Mouse (Mus musculus) CD4-positive, CD25-positive, alpha-beta regulatory T cell (primary cell): Measurements from ENCODE around the gene Kazn. TPM values are rescaled to one million over a fixed set of nuclear protein-coding genes. Genes with fewer than 3 reads are reported as not detected.

Source experiments
- polyA plus RNA-seq: library from polyadenylated mRNA; unstranded; fragments of 100-300 nt; shearing (Covaris generic); gene quantifications from one replicate; pipeline ENCODE4 v1.2.1, GENCODE M21; 2017

Kazn gene
- polyA plus RNA-seq = 0.39 TPM

DNA sequence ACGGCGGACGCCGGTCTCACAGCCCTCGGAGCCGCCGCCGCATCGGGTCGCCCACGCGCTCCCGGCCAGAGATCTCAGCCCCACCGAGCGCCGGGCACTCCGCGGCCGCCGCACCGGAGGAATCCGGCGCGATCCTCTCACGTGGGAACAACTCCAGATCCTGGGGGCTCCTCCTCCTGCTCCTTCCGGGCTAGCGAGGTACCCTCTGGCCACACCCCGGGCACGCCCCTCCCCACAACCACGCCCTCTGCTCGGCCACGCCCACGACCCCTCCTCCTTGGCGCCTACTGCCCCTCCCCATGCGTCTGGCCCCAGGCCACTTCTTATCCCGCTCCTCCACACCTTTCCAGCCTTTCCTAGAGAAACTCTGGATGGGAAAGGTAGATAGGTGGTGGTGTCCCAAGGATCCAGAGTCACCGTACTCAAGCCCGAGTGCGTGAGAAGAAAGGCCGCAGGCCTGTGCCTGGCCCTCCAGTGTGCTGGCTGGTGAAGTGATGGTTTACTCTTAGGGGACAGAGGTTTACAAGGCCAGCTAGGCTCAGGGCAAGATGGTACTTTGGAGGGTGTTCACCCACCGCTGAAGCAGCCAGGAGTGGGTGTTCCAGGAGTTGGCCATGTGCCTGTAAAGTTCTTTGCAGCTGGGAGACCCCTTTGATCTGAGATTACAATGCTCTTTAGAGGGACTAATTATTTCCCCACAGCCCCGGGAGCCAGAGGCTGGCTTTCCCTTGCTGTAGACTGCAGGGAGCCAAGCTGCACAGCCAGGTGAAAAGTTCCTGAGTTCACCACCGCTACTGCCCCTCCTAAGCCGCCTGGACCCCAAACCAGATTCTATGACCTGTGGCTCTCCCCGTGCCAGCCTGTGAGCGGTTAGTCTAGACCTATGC is at the start of gene Kazn:
Kazn (minus strand) TSS at position 162 of the 887 bp plus-strand sequence.

DNA sequence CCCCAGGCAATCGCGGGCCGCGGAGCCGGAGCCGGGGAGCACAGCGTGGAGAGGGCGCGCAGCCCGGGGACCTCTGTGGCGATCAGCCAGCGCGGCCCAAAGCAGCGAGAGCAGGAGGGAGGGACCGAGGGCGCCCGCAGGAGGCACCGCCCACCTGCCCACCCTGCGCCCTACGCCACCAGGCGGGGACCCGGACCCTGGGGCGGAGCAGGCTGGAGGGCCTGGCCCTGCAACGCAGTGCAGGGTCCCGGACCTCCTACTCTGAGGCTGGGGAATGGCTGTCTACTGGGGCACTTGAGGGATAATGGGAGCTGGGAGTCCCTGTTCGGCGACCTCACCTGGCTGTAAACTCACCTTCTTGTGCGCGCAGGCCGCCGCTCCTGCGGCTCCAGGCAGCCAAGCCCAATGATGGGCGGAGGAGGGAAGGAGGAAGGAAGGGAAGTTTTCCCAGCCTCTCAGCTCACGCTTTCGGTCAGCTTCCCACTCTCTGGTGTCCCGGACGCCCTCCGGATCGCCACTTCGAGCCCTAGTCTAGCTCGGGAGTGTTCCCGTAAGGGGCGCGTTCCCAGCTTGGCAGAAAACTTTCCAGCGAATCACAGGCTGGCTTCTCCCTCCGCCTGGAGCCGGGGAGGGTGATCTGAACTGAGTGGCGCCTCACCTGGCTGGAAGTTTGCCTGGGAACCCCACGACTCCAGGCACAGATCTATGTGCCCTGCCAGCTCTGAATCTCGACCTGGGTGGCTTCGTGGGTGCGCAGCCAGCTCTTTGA is 154.9 kb downstream of the Kazn start, which contains the start of gene Tmem51:
Tmem51 (minus strand) TSS at position 174 of the 769 bp plus-strand sequence.

Other genes starting within 250 kb of the Kazn start
- gene Fhad1, start 224.3 kb downstream of the Kazn start, polyA plus RNA-seq = 0.29 TPM
- 1.3 TPM for gene Tmem51, start 155.1 kb downstream of the Kazn start, polyA plus RNA-seq